Mouse (Mus musculus) limb, embryonic 11.5 days (tissue): ENCODE results near the gene Ercc8. TPM values are rescaled to one million over a fixed set of nuclear protein-coding genes. Genes with fewer than 3 reads are reported as not detected.

ENCODE experiments used
- ATAC-seq: fragments of 200-750 bp; cut with Nextera tagmentation; 2 replicates; pipeline ENCODE4 v1.8.0; 2017; ENCODE audit warnings: low read depth; ENCODE audit not compliant: insufficient number of reproducible peaks, low FRiP score, low TSS enrichment
- DNase-seq: peaks from one replicate; pipeline ENCODE4 v3.0.0-alpha.2; 2015; ENCODE audit warnings: low spot score
- H3K27ac ChIP-seq: fragments of 300-500 bp; sonication (generic); replicated peaks from 2 replicates; pipeline ENCODE4 v1.5.1; 2014; ENCODE audit warnings: low read depth, mild to moderate bottlenecking, low read length
- H3K27me3 ChIP-seq: fragments of 300-500 bp; sonication (generic); 2 replicates; pipeline ENCODE4 v1.6.1; 2014; ENCODE audit warnings: mild to moderate bottlenecking, low read length, mixed read lengths; ENCODE audit not compliant: control insufficient read depth, insufficient read depth
- H3K36me3 ChIP-seq: fragments of 300-500 bp; sonication (generic); 2 replicates; pipeline ENCODE4 v1.6.1; 2014; ENCODE audit warnings: mild to moderate bottlenecking, low read length, moderate library complexity, mixed read lengths; ENCODE audit not compliant: control insufficient read depth, insufficient read depth
- H3K4me1 ChIP-seq: fragments of 300-500 bp; sonication (generic); 2 replicates; pipeline ENCODE4 v1.6.1; 2014; ENCODE audit warnings: low read length, mixed read lengths; ENCODE audit not compliant: control insufficient read depth, insufficient read depth
- H3K4me2 ChIP-seq: fragments of 300-500 bp; sonication (generic); 2 replicates; pipeline ENCODE4 v1.6.1; 2014; ENCODE audit warnings: low read depth, mild to moderate bottlenecking, moderate library complexity; ENCODE audit not compliant: severe bottlenecking
- H3K4me3 ChIP-seq: fragments of 300-500 bp; sonication (generic); 2 replicates; pipeline ENCODE4 v1.5.1; 2014; ENCODE audit warnings: low read depth, low read length
- H3K9ac ChIP-seq: fragments of 300-500 bp; sonication (generic); 2 replicates; pipeline ENCODE4 v1.6.1; 2014; ENCODE audit warnings: mild to moderate bottlenecking, low read length
- H3K9me3 ChIP-seq: fragments of 300-500 bp; sonication (generic); 2 replicates; pipeline ENCODE4 v1.6.1; 2016; ENCODE audit warnings: low read length; ENCODE audit not compliant: control insufficient read depth
- WGBS: fragments of 180-500 bp; shearing (Covaris S2); extraction: QIAGEN DNeasy Blood & Tissue Kit; methylation state at CpG from one replicate; pipeline ENCODE4 v1.1.7; 2014; 5-methylcytosine and 5-hydroxymethylcytosine counted together
- polyA plus RNA-seq: library from polyadenylated mRNA; unstranded; fragments of >200 nt; fragmentation: Nextera tagmentation; extraction: Ambion mirVana; gene quantifications from 2 replicates; pipeline ENCODE4 v1.2.1, GENCODE M21; 2014

Gene Ercc8
- polyA plus RNA-seq = 24.9 and 26.6 TPM in 2 replicates

- no peaks in the 10 kb centered on the region for H3K27me3 ChIP-seq
- ATAC-seq (peak; percentile 98), DNase-seq (peak; percentile 99)
- peak within 1 kb of the TSS; percentile 60 for H3K4me2 ChIP-seq
- no peaks in the 10 kb centered on the region for H3K36me3 ChIP-seq
- peaks cover 4% of the 10 kb centered on the region; the same call in 1 of the 2 replicates for H3K4me1 ChIP-seq
- peak within 1 kb of the TSS; percentile 72 for H3K4me3 ChIP-seq
- H3K27ac ChIP-seq = no peak within 1 kb of the TSS
- H3K9me3 ChIP-seq = no peaks in the 10 kb centered on the region
- under 1% methylated on average over 47 of the region's 47 CpGs for WGBS
- peak within 1 kb of the TSS; percentile 67 for H3K9ac ChIP-seq
Observed at GRCm38 (mm10) chr13:108158465-108159240, at the start of gene Ercc8, which contains the start of gene Ndufaf2. Ercc8 (plus strand) TSS chr13:108158731. Ndufaf2 (minus strand) TSS chr13:108158623.

- no peaks in the 10 kb centered on the region for H3K36me3 ChIP-seq
- WGBS = 90% methylated on average over 6 of the region's 6 CpGs
- no peak overlapping the region for H3K4me2 ChIP-seq
- peaks cover 4% of the 10 kb centered on the region; the same call in 1 of the 2 replicates for H3K4me1 ChIP-seq
- no peak overlapping the region for H3K9ac ChIP-seq
- H3K27me3 ChIP-seq = no peaks in the 10 kb centered on the region
- no peak overlapping the region for H3K4me3 ChIP-seq
- no peak overlapping the region for H3K27ac ChIP-seq
- no peaks in the 10 kb centered on the region for H3K9me3 ChIP-seq
- no peak for DNase-seq
- no peak for ATAC-seq
Observed at GRCm38 (mm10) chr13:108110929-108111328, 47.6 kb upstream of the Ercc8 start.

GRCm38 (mm10) chr13:108113536-108113935 is 45.0 kb upstream of the Ercc8 start:
- H3K36me3 ChIP-seq = no peaks in the 10 kb centered on the region
- H3K9ac ChIP-seq = no peak overlapping the region
- no peaks in the 10 kb centered on the region for H3K9me3 ChIP-seq
- no peak overlapping the region for H3K27ac ChIP-seq
- ATAC-seq = no peak
- H3K27me3 ChIP-seq = no peaks in the 10 kb centered on the region
- no peak overlapping the region for H3K4me3 ChIP-seq
- H3K4me2 ChIP-seq = no peak overlapping the region
- no peak for DNase-seq
- 92% methylated on average over 5 of the region's 5 CpGs for WGBS
- H3K4me1 ChIP-seq = no peaks in the 10 kb centered on the region

DNA sequence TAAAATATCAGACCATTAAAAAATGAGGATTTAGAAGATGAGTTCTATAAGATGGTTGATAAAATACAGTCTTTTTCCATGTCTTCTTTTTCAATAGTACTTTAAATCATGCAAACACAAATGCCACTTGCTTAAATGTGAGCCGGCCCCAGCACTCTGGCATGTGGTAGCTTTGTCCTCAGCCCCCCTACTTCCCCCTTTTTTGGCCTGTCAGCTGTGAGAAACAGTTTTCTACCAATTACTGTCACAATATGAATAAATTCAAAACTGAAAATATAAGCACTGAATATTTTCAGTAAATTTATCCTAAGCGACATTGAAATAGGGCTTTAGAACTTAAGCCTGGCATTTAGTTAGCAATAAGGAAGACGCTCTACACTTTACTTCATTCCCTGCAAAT is 44.3 kb upstream of the Ercc8 start:
- H3K9me3 ChIP-seq = no peaks in the 10 kb centered on the region
- no peak for ATAC-seq
- H3K4me3 ChIP-seq = no peak overlapping the region
- H3K36me3 ChIP-seq = no peaks in the 10 kb centered on the region
- no peaks in the 10 kb centered on the region for H3K4me1 ChIP-seq
- no peak overlapping the region for H3K9ac ChIP-seq
- no peak overlapping the region for H3K4me2 ChIP-seq
- H3K27me3 ChIP-seq = no peaks in the 10 kb centered on the region
- DNase-seq = no peak
- no peak overlapping the region for H3K27ac ChIP-seq
- 89% methylated on average over 3 of the region's 3 CpGs for WGBS

DNA sequence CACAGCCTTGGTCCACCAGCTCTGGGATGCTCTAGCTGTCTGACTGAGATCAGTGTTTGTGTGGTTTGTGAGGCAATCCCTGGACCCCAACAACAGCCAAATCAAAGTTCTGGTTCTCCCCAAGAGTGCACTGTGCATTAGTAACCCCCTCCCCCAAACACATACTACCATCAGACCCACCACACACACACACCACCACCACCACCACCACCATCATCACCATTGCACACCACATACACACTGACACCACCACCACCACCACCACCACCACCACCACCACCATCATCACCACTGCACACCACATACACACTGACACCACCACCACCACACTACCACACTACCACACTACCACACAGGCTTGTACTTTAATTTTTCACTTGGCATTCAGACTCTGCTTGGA is 40.9 kb upstream of the Ercc8 start:
- no peaks in the 10 kb centered on the region for H3K36me3 ChIP-seq
- no peaks in the 10 kb centered on the region for H3K9me3 ChIP-seq
- no peak overlapping the region for H3K4me2 ChIP-seq
- no peaks in the 10 kb centered on the region for H3K27me3 ChIP-seq
- DNase-seq (no peak), ATAC-seq (no peak)
- no peak overlapping the region for H3K4me3 ChIP-seq
- no peak overlapping the region for H3K9ac ChIP-seq
- no peaks in the 10 kb centered on the region for H3K4me1 ChIP-seq
- H3K27ac ChIP-seq = no peak overlapping the region

DNA sequence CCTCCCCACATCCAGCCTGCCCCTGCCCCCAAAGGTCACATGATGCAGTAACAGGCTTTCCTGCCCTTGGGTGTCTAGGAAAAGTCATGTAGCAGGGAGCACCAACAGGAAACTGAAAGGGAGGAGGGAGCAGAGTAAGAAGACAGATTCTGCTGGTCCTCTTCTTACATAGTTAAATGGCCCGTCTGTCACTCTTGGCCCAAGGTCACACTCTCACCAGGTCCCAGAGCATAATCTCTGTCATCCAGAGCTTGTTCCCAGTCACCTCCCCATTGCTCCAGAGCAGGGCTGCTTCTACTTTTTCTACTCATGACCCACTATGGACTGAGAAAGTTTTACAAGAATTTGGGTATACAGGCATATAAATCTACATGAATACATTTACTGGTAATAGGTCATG is 40.3 kb upstream of the Ercc8 start:
- Histone ChIP-seq H3K27me3 (no peaks in the 10 kb centered on the region), H3K4me3 (no peak overlapping the region), H3K4me1 (no peaks in the 10 kb centered on the region), H3K4me2 (no peak overlapping the region), H3K36me3 (no peaks in the 10 kb centered on the region), H3K9ac (no peak overlapping the region), H3K27ac (no peak overlapping the region), H3K9me3 (no peaks in the 10 kb centered on the region)
- ATAC-seq (no peak), DNase-seq (no peak)
- 70% methylated on average over 1 of the region's 1 CpGs for WGBS

DNA sequence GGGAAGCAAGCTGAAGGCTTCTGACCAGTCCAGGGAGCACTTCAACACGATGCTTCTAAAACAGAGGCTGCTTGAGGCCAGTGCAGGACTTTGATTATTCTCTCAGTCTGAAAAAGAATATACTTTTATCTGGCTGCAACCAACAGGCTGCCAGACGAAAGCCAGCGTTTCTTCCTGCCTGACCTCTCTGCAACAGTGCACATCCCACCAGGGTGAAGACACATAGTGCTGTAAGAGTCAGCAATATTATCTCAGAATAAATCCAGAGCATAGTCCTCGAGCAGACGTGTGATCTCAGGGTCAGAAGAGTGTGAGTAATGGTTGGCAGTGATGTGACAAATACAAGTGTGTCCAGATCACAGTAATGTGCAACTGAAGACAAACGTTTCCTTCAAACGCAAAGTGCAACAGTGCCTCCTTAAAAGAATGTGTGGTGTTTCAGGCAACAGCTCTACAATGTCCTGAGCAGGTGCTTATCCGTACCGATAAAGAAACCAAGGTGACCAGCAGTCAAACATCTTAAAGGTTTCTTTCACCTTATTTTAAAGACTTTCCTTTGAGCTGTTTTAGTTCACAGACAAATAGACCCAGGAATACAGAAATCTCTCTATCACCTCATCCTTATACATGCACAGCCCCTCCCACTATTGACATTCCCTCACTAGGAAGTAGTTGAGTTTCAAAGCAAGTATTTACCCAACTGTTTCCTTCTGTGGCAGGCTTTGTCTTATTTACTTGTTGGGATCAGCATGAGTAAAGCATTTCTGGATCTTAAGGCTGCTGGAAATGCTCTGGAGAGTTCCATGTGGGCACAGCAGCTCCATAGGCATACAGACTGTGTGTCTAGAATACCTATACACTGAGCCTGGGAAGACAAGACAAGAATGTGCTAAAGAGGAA is 38.9 kb upstream of the Ercc8 start:
- Histone ChIP-seq H3K4me2 (no peak overlapping the region), H3K9ac (no peak overlapping the region), H3K9me3 (no peaks in the 10 kb centered on the region), H3K36me3 (no peaks in the 10 kb centered on the region), H3K27ac (no peak overlapping the region), H3K4me3 (no peak overlapping the region), H3K4me1 (no peaks in the 10 kb centered on the region), H3K27me3 (no peaks in the 10 kb centered on the region)
- ATAC-seq (no peak), DNase-seq (no peak)
- WGBS = 84% methylated on average over 9 of the region's 9 CpGs

- H3K4me2 ChIP-seq = no peak overlapping the region
- no peak for DNase-seq
- no peaks in the 10 kb centered on the region for H3K9me3 ChIP-seq
- no peak overlapping the region for H3K9ac ChIP-seq
- H3K4me1 ChIP-seq = no peaks in the 10 kb centered on the region
- no peaks in the 10 kb centered on the region for H3K27me3 ChIP-seq
- H3K4me3 ChIP-seq = no peak overlapping the region
- ATAC-seq = no peak
- no peaks in the 10 kb centered on the region for H3K36me3 ChIP-seq
- H3K27ac ChIP-seq = no peak overlapping the region
- WGBS = 58% methylated on average over 15 of the region's 15 CpGs
Observed at GRCm38 (mm10) chr13:108123109-108123723, 35.3 kb upstream of the Ercc8 start.
